Mouse (Mus musculus): ENCODE data around the gene Gm12117.

Gm12117 gene

DNA sequence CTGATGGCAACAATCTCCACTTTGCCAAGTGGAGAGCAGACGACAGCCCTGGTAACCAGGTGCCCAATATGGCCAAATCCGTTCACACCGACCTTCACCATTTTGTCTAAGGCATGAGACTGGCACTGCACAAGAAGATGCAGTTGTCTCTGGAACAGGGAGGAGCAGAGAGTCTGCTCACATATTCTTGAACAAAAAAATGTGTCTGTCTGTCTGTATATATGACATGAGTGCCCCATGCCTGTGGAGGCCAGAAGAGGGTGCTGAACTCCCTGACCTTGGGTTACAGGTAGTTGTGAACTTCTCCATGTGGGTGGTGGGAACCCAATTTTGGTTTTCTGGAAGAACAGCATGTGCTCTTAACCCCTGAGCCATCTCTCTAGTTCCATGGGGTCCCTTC lies at the start of gene Gm12117:
TSS of gene Gm12117 (minus strand) at position 101 of the 400 bp plus-strand sequence.
- DNase-seq (ENCODE audit: low spot score): no peak

DNA sequence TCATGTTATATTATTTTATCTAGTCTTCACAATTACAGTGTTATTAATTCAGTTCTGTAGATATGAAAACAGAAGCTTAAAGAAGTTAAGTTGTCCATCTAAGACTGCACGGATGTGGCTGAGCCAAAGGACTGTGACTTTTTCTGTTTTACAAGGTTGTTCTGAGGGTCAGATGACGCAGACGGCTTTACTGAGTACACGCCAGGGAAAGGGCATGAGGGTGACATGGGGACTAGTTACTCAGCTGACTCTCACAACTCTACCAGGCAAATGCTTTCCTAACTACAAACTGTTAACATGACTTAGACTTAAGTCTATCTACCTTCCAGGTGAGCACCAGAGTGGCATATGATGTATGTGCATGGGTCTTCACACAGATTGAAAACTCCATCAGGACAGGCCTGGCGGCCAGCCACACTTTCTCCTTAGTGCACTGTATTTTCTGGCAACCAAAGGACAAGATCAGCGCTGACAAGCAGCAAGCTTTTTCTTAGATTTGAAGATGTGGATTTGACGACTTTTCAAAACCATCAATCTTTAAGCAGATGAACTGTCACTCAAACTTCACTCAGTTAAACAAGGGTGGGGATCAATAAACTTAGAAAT lies 42.6 kb upstream of the Gm12117 start:
- no peak for DNase-seq (ENCODE audit: low spot score)

DNA sequence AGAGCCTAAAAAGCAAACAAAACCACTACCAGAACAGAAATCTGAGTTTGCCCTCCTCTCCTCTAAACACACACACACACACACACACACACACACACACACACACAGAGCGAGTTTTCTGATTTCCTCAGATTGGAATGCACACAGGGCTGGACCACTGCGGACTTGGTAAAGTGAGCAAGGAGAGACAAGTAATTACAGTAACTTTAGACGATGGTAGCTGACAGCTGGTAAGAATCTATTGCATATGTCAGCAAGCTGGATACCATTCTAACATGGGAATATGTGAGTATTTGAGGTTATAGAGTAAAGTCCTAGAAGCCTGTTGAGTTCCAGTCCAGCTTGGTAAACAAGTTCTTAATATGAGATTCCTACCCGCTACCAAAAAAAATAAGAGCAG lies 33.0 kb upstream of the Gm12117 start:
- DNase-seq (ENCODE audit: low spot score): no peak

DNA sequence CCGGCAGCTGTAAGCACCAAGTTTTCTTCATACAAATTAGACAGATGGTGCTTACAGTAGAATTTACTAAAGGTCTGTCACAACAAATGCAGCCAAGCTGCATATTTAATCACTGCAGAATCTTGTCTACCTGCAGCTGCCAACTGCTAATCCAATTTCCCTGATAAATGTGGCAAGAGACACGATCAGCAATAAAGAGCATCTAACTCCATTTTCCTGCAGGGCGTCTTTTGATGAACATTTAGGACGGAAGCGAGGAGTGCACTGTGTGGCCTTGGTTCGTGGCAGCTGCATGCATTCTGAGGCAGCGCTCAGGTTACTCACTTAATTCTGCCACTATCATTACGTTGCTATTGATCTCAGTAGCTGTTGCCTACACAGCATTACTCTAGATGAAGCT lies 24.3 kb upstream of the Gm12117 start:
- DNase-seq (ENCODE audit: low spot score): no peak

DNA sequence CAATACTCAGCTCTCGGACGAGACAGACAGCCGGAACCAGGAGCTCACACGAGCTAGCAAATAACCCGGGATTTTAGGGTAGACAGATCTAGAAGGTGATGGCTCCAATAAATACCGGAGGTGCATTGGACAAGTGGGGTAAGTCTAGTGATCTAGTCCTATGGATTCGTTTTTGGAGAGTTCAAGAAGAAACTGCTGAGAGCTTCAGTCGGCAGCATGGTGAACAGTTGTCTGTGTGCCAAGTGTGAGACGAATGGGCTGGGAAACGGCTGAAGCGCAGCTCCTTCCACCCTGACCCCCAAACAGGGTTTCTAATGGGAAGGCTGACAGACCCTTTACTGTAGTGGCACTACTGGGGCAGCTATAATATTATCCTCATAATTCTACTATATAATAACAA lies 22.8 kb upstream of the Gm12117 start:
- no peak for DNase-seq (ENCODE audit: low spot score)

DNA sequence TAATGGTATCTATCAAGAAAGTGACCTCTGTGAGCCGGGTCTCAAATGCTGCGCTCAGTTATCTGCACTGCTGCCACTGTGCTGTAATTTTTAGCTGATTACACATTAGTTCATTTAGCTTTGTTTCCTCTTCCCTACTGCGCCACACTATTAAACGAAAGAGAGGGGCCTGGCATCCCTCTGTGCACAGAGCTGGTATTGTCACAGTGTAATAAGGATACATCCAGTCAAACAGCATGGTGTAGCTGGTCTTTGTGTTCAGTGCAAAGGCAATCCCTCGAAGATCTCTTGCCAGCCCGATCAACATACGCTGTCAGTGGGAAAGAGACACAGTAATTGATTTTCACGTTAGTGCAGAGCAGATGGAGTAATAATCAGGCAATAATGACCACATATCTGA lies 20.6 kb upstream of the Gm12117 start:
- no peak for DNase-seq (ENCODE audit: low spot score)

DNA sequence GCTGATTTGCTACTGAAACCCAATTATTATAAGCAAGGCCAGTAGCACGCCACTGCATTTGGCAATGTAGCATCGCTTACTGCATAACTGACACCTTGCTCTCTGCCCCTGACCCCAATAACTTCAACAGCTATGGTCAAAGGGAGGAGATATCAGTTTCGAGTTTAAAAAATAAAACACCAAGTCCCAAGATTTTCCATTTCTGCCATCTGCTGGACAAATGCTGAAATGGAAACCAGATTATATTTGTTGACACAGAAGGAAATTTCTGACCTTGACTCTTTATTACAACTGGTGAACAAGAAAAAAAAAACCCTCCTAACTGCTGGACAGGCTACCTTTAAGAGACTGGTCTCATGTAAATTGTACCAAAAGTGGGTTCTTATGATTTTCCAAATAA lies 18.9 kb upstream of the Gm12117 start:
- DNase-seq (ENCODE audit: low spot score): no peak

DNA sequence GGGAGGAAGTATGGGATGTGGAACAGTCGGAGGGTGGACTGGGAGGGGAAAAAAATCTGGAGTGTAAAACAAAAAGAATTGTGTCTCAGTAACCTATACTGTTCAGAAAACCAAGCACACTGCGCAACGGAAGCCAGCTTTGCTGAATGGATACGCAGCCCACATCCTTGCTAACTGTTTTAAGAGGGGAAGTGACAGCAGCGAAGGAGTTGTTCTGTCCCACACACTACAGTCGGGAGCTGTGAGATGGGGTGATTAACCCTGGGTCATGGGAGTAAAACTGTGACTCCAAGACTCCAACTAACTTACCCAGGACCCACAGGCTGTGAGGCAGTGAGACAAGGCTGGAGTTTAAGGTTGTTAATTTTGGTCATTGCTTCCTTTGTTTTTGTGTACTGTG lies 17.5 kb upstream of the Gm12117 start:
- DNase-seq (ENCODE audit: low spot score): no peak

DNA sequence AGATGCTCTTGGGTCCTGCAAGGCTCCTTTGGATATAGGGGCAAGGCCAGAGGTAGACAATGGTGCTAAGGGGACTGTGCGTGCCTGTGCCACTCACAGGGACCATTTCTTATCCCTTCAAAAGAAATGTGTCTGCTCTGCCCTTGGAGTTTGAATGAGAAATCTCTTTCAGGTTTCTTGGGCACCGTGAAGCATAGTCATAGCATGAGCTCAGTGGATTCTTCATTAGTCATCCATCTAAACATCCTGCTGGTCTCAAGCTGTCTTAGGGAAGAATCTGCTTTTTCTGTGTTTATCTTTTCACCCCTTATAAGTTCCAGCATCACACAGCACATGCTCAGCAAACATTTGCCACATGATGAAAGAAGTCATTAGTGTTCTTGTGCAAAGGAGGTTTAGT lies 2.0 kb upstream of the Gm12117 start:
- DNase-seq (ENCODE audit: low spot score): no peak

DNA sequence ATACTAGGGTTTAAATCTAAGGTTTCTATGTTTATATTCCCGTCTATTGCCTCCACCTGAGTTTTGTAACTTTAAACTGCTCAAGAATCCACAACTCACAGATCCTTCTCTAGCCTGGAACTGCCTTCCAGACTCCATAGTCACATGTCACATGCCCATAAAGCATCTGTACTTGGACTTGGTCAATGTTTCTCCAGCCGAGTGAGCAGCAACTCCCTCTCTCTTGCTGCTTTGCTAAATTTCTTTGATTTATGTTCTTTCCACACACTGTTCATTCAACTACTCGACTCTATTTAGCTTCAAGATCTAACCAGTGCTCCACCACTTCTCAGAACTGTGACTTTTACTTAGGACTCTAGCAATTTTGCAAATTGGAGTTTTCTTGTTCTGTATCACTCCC lies 1.7 kb downstream of the Gm12117 start:
- no peak for DNase-seq (ENCODE audit: low spot score)

DNA sequence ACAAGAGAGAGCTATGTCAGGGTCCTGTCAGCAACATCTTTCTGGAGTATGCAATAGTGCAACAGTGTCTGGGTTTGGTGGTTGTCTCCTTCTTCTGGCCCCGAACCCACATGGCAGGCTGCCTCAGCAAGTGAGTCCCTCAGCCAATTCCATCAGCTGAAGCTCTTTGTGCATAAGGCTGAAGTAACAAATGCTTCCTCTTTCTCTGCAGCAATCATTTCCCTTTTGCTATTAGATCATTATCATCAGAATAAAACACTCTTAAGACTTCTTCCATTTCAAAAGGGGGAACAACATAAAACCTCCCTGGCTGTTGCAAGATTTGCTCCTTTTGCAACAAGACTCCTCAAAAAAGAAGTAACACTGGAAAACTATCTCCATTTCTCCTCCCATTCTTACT lies 2.2 kb downstream of the Gm12117 start:
- no peak for DNase-seq (ENCODE audit: low spot score)

DNA sequence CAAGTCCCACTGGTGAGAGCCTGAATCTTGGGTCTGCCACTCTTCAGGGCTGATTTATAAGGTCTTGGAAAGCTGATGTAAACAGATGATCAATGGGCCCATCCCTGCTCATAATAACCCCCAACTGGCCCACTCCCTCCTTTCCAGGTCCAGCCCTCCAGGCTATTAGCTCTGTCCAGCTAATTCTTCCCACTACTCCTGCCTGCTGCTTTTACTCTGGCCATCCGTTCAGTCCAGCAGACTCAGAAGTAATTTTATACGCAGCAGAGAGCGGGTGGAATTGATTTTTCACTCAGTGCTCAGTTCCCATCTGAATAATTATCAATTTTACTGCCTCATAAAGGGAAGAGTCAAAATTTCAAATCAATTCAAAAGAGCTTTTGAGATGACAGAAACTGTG lies 36.2 kb downstream of the Gm12117 start:
- DNase-seq (ENCODE audit: low spot score): no peak

DNA sequence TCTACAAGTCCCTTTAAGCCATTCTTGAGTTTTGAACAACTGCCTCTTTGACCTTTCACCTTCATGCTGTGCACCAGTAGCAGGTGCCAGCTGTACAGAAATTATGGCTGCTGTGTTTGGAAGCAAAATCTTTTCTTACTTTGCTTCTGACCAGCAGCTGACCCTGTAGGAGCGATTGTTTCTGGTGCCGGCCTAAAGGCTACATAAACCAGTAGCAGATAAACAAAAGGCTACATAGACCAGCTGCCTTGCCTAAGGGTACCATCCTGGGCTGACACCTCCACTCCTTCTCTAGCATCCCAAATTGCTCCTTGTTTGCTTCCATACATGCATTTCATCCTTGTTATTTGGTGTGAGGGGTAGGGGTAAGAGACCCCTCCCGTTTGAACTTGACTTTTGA lies 42.4 kb downstream of the Gm12117 start:
- DNase-seq (ENCODE audit: low spot score): no peak

DNA sequence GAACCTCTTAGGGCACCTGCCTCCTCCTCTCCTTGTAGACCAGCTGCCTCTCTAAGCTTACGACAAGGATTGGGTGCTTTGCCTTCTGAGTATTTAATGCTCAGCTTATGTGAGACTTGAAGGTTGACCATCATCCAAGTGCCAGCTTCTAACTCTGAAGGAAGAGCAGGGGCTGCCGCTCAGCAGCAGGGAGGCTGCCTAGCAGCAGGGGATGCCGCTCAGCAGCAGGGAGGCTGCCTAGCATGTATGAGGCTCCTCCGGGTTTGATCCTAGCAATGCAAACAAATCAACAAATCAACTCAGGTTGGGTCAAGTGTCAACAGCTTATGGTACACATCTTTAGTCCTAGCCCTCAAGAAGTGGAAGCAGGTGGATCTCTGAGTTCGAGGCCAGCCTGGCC lies 44.5 kb downstream of the Gm12117 start:
- no peak for DNase-seq (ENCODE audit: low spot score)

DNA sequence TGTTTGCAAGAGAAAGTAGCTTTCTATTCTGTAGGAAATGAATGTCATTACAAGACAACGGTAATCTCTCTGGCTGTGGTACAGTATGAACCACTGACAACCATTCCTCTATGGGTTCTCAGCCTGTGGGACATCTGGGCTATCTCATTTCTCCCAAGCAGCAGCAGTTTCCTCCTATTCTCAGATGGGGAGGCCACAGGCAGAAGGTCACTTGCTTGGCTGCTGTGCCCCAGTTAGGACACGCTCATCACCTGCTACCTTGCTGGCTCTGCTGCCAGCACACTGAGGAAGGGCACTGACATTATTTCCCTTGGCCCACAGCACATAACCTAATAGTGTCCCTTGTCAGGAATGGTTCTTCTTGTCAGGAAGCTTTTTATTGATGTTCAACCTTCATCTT lies 48.4 kb downstream of the Gm12117 start:
- no peak for DNase-seq (ENCODE audit: low spot score)

DNA sequence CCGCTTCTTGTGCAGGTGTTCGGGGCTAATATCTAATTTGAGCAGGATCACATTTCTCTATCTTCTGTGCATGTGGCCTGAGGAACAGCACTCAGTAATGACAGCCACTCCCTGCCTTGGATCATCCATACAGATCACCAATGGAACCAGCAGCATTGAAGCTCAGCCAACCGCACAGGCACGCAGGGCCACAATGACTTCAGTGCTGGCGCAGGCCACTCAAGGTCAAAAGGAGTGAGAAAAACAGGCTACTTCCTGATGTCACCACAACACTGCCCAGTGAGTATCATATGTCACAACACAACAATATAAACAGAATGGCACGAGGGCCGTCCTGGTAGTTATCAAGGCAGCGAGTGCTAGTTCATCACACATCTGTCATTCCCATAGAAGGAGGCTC lies 50.0 kb downstream of the Gm12117 start:
- no peak for DNase-seq (ENCODE audit: low spot score)
